Mouse (Mus musculus): ENCODE results near the gene Dpagt1.
"Not testable (repeated sequence)": the region's sequence is repeated elsewhere in the genome, so short reads cannot be mapped to it uniquely, and the experiment has no call there.

The Dpagt1 gene

GRCm38 (mm10) chr9:44325768-44326370, at the start of gene Dpagt1:
Gene Dpagt1, plus strand, starts transcription at chr9:44326019.
- no peak for DNase-seq (ENCODE audit: low spot score in 2 of 2)

GRCm38 (mm10) chr9:44283183-44283582, 42.6 kb upstream of the Dpagt1 start:
- no peak for DNase-seq (ENCODE audit: low spot score in 2 of 2)

- DNase-seq (ENCODE audit: low spot score in 2 of 2): peak; percentile 50 to 77
Measured at GRCm38 (mm10) chr9:44286256-44286850, 39.5 kb upstream of the Dpagt1 start.

GRCm38 (mm10) chr9:44287003-44287400, 38.8 kb upstream of the Dpagt1 start:
- DNase-seq (ENCODE audit: low spot score in 2 of 2): peak in 1 of 2 experiments; percentile 59

- DNase-seq (ENCODE audit: low spot score in 2 of 2): peak; percentile 67 to 72
Measured at GRCm38 (mm10) chr9:44287401-44288075, 38.3 kb upstream of the Dpagt1 start.

- DNase-seq (ENCODE audit: low spot score in 2 of 2): peak in 1 of 2 experiments; percentile 77
Measured at GRCm38 (mm10) chr9:44288076-44288958, 37.5 kb upstream of the Dpagt1 start, which contains the start of gene Abcg4. Gene Abcg4, minus strand, starts transcription at chr9:44288615.

- no peak for DNase-seq (ENCODE audit: low spot score in 2 of 2)
Measured at GRCm38 (mm10) chr9:44288959-44289291, 36.9 kb upstream of the Dpagt1 start.

- peak; percentile 49 to 77 for DNase-seq (ENCODE audit: low spot score in 2 of 2)
Measured at GRCm38 (mm10) chr9:44292490-44292889, 33.3 kb upstream of the Dpagt1 start.

- not testable (repeated sequence) for DNase-seq (ENCODE audit: low spot score in 2 of 2)
Measured at GRCm38 (mm10) chr9:44300001-44300400, 25.8 kb upstream of the Dpagt1 start.

- peak; percentile 88 to 97 for DNase-seq (ENCODE audit: low spot score in 2 of 2)
Measured at GRCm38 (mm10) chr9:44305466-44306079, 20.2 kb upstream of the Dpagt1 start, which contains the start of gene Hinfp. Gene Hinfp, minus strand, starts transcription at chr9:44305671.

- DNase-seq (ENCODE audit: low spot score in 2 of 2): no peak
Measured at GRCm38 (mm10) chr9:44306532-44306931, 19.3 kb upstream of the Dpagt1 start.

GRCm38 (mm10) chr9:44307248-44307647, 18.6 kb upstream of the Dpagt1 start:
- no peak for DNase-seq (ENCODE audit: low spot score in 2 of 2)

GRCm38 (mm10) chr9:44309756-44310155, 16.1 kb upstream of the Dpagt1 start:
- no peak for DNase-seq (ENCODE audit: low spot score in 2 of 2)

GRCm38 (mm10) chr9:44310750-44311135, 15.1 kb upstream of the Dpagt1 start:
- no peak for DNase-seq (ENCODE audit: low spot score in 2 of 2)

- no peak for DNase-seq (ENCODE audit: low spot score in 2 of 2)
Measured at GRCm38 (mm10) chr9:44311136-44312134, 14.4 kb upstream of the Dpagt1 start.

GRCm38 (mm10) chr9:44313476-44314256, 12.2 kb upstream of the Dpagt1 start:
- no peak for DNase-seq (ENCODE audit: low spot score in 2 of 2)

GRCm38 (mm10) chr9:44314257-44314547, 11.6 kb upstream of the Dpagt1 start:
- no peak for DNase-seq (ENCODE audit: low spot score in 2 of 2)

- DNase-seq (ENCODE audit: low spot score in 2 of 2): no peak
Measured at GRCm38 (mm10) chr9:44314910-44315309, 10.9 kb upstream of the Dpagt1 start.

- DNase-seq (ENCODE audit: low spot score in 2 of 2): no peak
Measured at GRCm38 (mm10) chr9:44317452-44317851, 8.4 kb upstream of the Dpagt1 start.

Data from spleen, postnatal 10 days (tissue).